Mouse (Mus musculus): ENCODE data around the gene Rnf223. TPM values are rescaled to one million over a fixed set of nuclear protein-coding genes. Genes with fewer than 3 reads are reported as not detected.

The Rnf223 gene
- total and polyA plus RNA-seq, 3 experiments: 0.07 to 0.80 (median 0.21) TPM

DNA sequence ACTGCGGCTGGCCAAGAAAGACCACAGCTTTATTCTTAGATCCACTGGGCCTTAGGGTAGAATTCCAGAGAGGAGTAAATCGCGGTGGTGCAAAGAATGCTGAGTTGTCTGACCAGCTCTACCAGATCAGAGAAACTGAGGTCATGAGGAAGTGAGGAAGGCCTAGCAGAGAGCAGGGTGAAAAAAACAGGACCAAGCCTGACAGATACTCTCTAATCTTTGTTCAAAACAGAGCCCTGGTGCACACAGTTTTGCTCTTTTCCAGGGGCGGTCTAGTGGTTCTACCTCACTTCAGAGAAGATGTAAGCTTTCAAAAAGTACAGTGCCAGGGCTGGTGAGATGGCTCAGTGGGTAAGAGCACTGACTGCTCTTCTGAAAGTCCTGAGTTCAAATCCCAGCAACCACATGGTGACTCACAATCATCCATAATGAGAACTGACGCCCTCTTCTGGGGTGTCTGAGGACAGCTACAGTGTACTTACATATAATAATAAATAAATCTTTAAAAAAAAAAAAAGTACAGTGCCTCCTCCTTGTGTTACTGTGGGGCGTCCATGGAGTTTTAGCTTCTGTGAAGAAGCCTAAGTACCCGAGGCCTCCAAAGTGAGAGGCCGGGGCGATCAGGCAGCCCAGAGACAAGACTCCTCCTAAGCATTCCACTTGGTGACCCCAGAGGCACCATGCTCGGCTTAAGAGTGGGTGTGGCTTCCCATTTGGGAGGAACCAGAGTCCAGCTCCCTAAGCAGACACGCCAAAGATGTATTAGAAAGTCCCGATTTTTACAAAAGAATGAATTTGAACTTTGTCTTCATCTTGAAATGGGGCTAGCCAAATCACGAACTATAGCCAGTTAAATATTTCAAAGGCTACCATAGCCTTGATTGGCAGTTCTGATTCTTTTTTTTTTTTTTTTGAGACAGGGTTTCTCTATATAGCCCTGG, 21.4 kb upstream of the Rnf223 start:
- H3K4me1 ChIP-seq (ENCODE audit: control insufficient read depth in 1 of 2, insufficient read depth in 2 of 2): peaks cover 2 to 15% of the 10 kb centered on the region in 2 experiments; a peak in 1 of 4 replicates
- peaks cover 11% of the 10 kb centered on the region for H3K9me3 ChIP-seq (replicated peaks; ENCODE audit: low read length)
- in situ Hi-C loops (cut with MboI; ENCODE audit: low pct_ligation_motif_present, low pct_unique_long_range_greater_than_20kb, low sequenced_read_pairs) (no loop called here), dilution Hi-C loops (cut with MboI; ENCODE audit: extremely low pct_ligation_motif_present, extremely low pct_unique_long_range_greater_than_20kb, low sequenced_read_pairs) (no loop called here)
- H3K27ac ChIP-seq (ENCODE audit: insufficient read depth, low read depth): no peak overlapping the region
- peak overlapping the region; percentile 73 for H3K4me2 ChIP-seq (ENCODE audit: insufficient read depth, low read depth, poor library complexity, severe bottlenecking)
- peak overlapping the region; percentile 59 to 80 (median 76) for H3K4me3 ChIP-seq (replicated peaks in 1 of 3; ENCODE audit: low read depth in 2 of 3, low read length in 2 of 3, poor library complexity in 1 of 3)
- peaks cover 11% of the 10 kb centered on the region for H3K79me2 ChIP-seq (replicated peaks; ENCODE audit: control insufficient read depth, extremely low read depth, insufficient read depth, poor library complexity, severe bottlenecking)
- peak; percentile 75 for DNase-seq (ENCODE audit: extremely low read depth)
- TF ChIP-seq BHLHE40 (IDR thresholded peaks at IDR 0.05; ENCODE audit: low read depth, low read length): no peak
- no peak; the same call in 1 of the 2 replicates for TF ChIP-seq ZMIZ1 (IDR thresholded peaks at IDR 0.05; ENCODE audit: low read depth, low read length)
- no peak for TF ChIP-seq CHD2 (IDR thresholded peaks at IDR 0.05; ENCODE audit: low read length)
- no peak for TF ChIP-seq UBTF (IDR thresholded peaks at IDR 0.05; ENCODE audit: low read depth, low read length)
- no peak for TF ChIP-seq NRF1 (IDR thresholded peaks at IDR 0.05; ENCODE audit: low read depth, low read length)
- no peak for TF ChIP-seq JUND (conservative IDR thresholded peaks at IDR 0.05; ENCODE audit: low read depth, low read length)
- no peak for TF ChIP-seq JUN (IDR thresholded peaks at IDR 0.05; ENCODE audit: insufficient read depth, low read depth, low read length)
- no peak for TF ChIP-seq USF1 (IDR thresholded peaks at IDR 0.05; ENCODE audit: low read depth, low read length)
- TF ChIP-seq NELFE (IDR thresholded peaks at IDR 0.05; ENCODE audit: low read depth, low read length): peak; percentile 52
- TF ChIP-seq USF2 (conservative IDR thresholded peaks at IDR 0.05; ENCODE audit: low read depth, low read length): no peak
- no peak for TF ChIP-seq HCFC1 (IDR thresholded peaks at IDR 0.05; ENCODE audit: low read depth, low read length)
- TF ChIP-seq SMC3 (IDR thresholded peaks at IDR 0.05; ENCODE audit: low read depth, low read length): no peak
- TF ChIP-seq PAX5 (IDR thresholded peaks at IDR 0.05; ENCODE audit: low read length): no peak
- TF ChIP-seq KAT2A (IDR thresholded peaks at IDR 0.05; ENCODE audit: insufficient replicate concordance, low read length): no peak
- no peak for TF ChIP-seq MAZ (IDR thresholded peaks at IDR 0.05; ENCODE audit: low read depth, low read length)
- no peak; the same call in 1 of the 2 replicates for TF ChIP-seq TCF12 (IDR thresholded peaks at IDR 0.05; ENCODE audit: low read depth, low read length)
- TF ChIP-seq IRF4 (IDR thresholded peaks at IDR 0.05; ENCODE audit: low read depth, low read length): no peak
- no peak for TF ChIP-seq MAFK (IDR thresholded peaks at IDR 0.05; ENCODE audit: insufficient replicate concordance, low read length)
- no peak for TF ChIP-seq POLR2AphosphoS2 (IDR thresholded peaks at IDR 0.05; ENCODE audit: low read depth, low read length)
- no peak for TF ChIP-seq ETS1 (conservative IDR thresholded peaks at IDR 0.05; ENCODE audit: low read depth, low read length)
- 0 out of 2 replicates have a peak, but pooled peaks have one; percentile 2 for TF ChIP-seq MYC (IDR thresholded peaks at IDR 0.05; ENCODE audit: low read depth, low read length)
- no peak for TF ChIP-seq TBP (conservative IDR thresholded peaks at IDR 0.05; ENCODE audit: low read depth, low read length)
- peak; percentile 23; the same call in 1 of the 2 replicates for TF ChIP-seq SIN3A (IDR thresholded peaks at IDR 0.05; ENCODE audit: low read length)
- TF ChIP-seq EP300 (IDR thresholded peaks at IDR 0.05; ENCODE audit: low read length): no peak
- no peak for TF ChIP-seq CHD1 (IDR thresholded peaks at IDR 0.05; ENCODE audit: low read depth, low read length)
- no peak for TF ChIP-seq MEF2A (IDR thresholded peaks at IDR 0.05; ENCODE audit: borderline replicate concordance, low read depth, low read length)
- peak in 1 of 2 experiments; percentile 23; a peak in 1 of 4 replicates for TF ChIP-seq CTCF (conservative IDR thresholded peaks at IDR 0.05 in 1 of 2, IDR thresholded peaks at IDR 0.05 in 1 of 2; ENCODE audit: low read depth in 2 of 2, low read length in 2 of 2)
- TF ChIP-seq MXI1 (IDR thresholded peaks at IDR 0.05; ENCODE audit: low read depth, low read length): peak; percentile 73
- TF ChIP-seq GABPA (IDR thresholded peaks at IDR 0.05; ENCODE audit: insufficient replicate concordance, low read depth, low read length): no peak
- TF ChIP-seq E2F4 (IDR thresholded peaks at IDR 0.05; ENCODE audit: insufficient replicate concordance, low read depth, low read length): no peak
- no peak for TF ChIP-seq ZC3H11A (IDR thresholded peaks at IDR 0.05; ENCODE audit: low read depth, low read length)
- TF ChIP-seq ZKSCAN1 (IDR thresholded peaks at IDR 0.05; ENCODE audit: borderline replicate concordance, low read depth, low read length): no peak
- no peak for TF ChIP-seq RCOR1 (conservative IDR thresholded peaks at IDR 0.05; ENCODE audit: low read depth, low read length)
- peak; percentile 35; the same call in 1 of the 2 replicates for TF ChIP-seq POLR2A (IDR thresholded peaks at IDR 0.05; ENCODE audit: low read depth, low read length)
- no peak for TF ChIP-seq ELF1 (IDR thresholded peaks at IDR 0.05; ENCODE audit: low read depth, low read length)
- TF ChIP-seq MAX (IDR thresholded peaks at IDR 0.05; ENCODE audit: low read length): 0 out of 2 replicates have a peak, but pooled peaks have one; percentile 41
- TF ChIP-seq ZNF384 (IDR thresholded peaks at IDR 0.05; ENCODE audit: low read depth, low read length): peak; percentile 82; the same call in 1 of the 2 replicates
- no peak; the same call in 1 of the 2 replicates for TF ChIP-seq RAD21 (IDR thresholded peaks at IDR 0.05; ENCODE audit: low read depth, low read length)
- H3K36me3 ChIP-seq (replicated peaks in 1 of 2; ENCODE audit: control insufficient read depth in 1 of 2, insufficient read depth in 1 of 2, low read length in 1 of 2): peaks cover 3 to 29% of the 10 kb centered on the region in 2 experiments
- H3K27me3 ChIP-seq (replicated peaks): no peaks in the 10 kb centered on the region
- H3K9ac ChIP-seq (ENCODE audit: insufficient read depth, low read depth): peak overlapping the region; percentile 83
